Mouse (Mus musculus) liver, postnatal 0 days (tissue): ENCODE measurements around the gene Aqp9.
A peak's percentile ranks its signal among the peaks of the same experiment; 100 is the strongest.

Experiments used
- CTCF ChIP-seq: sonication (generic); IDR thresholded peaks from 2 replicates; pipeline ENCODE4 v1.5.1; 2016; ENCODE audit warnings: antibody characterized with exemption, low read depth
- EP300 ChIP-seq: IDR thresholded peaks from 2 replicates; pipeline ENCODE4 v1.6.1; 2016; ENCODE audit warnings: antibody characterized with exemption, low read depth, mild to moderate bottlenecking

GRCm38 (mm10) chr9:71133190-71133589, 35.3 kb downstream of the Aqp9 start:
- TF ChIP-seq EP300, result 0 out of 2 replicates have a peak, but pooled peaks have one; percentile 38
- TF ChIP-seq CTCF, result no peak
